Mouse (Mus musculus) kidney, embryonic 16.5 days (tissue): ENCODE data around the gene Arfgef3. TPM values are rescaled to one million over a fixed set of nuclear protein-coding genes. Genes with fewer than 3 reads are reported as not detected.

Experiments
- ATAC-seq: fragments of 200-750 bp; cut with Nextera tagmentation; 2 replicates; pipeline ENCODE4 v1.8.0; 2017; ENCODE audit warnings: moderate TSS enrichment; ENCODE audit not compliant: low FRiP score, low TSS enrichment
- H3K27ac ChIP-seq: fragments of 300-500 bp; sonication (generic); 2 replicates; pipeline ENCODE4 v1.5.1; 2014; ENCODE audit warnings: low read length
- H3K27me3 ChIP-seq: fragments of 300-500 bp; sonication (generic); 2 replicates; pipeline ENCODE4 v1.6.1; 2014; ENCODE audit warnings: low read length, control low read depth, mixed read lengths; ENCODE audit not compliant: insufficient read depth
- H3K36me3 ChIP-seq: fragments of 300-500 bp; sonication (generic); 2 replicates; pipeline ENCODE4 v1.6.1; 2014; ENCODE audit warnings: low read length, control low read depth, mixed read lengths; ENCODE audit not compliant: insufficient read depth
- H3K4me1 ChIP-seq: fragments of 300-500 bp; sonication (generic); 2 replicates; pipeline ENCODE4 v1.6.1; 2014; ENCODE audit warnings: low read length, control low read depth, mixed read lengths; ENCODE audit not compliant: insufficient read depth
- H3K4me2 ChIP-seq: fragments of 300-500 bp; sonication (generic); replicated peaks from 2 replicates; pipeline ENCODE4 v1.6.1; 2014; ENCODE audit warnings: low read depth, low read length
- H3K4me3 ChIP-seq: fragments of 300-500 bp; sonication (generic); 2 replicates; pipeline ENCODE4 v1.5.1; 2014; ENCODE audit warnings: mild to moderate bottlenecking, low read length
- H3K9ac ChIP-seq: fragments of 300-500 bp; sonication (generic); replicated peaks from 2 replicates; pipeline ENCODE4 v1.6.1; 2014; ENCODE audit warnings: low read length
- H3K9me3 ChIP-seq: fragments of 300-500 bp; sonication (generic); 2 replicates; pipeline ENCODE4 v1.6.1; 2016; ENCODE audit warnings: low read length, control low read depth
- WGBS: fragments of 180-500 bp; shearing (Covaris S2); extraction: QIAGEN DNeasy Blood & Tissue Kit; methylation state at CpG from one replicate; pipeline ENCODE4 v1.1.7; 2014; 5-methylcytosine and 5-hydroxymethylcytosine counted together
- polyA plus RNA-seq: library from polyadenylated mRNA; unstranded; fragments of >200 nt; fragmentation: Nextera tagmentation; extraction: Ambion mirVana; gene quantifications from 2 replicates; pipeline ENCODE4 v1.2.1, GENCODE M21; 2015

The Arfgef3 gene
- polyA plus RNA-seq, result 1.6 TPM in 2 replicates

GRCm38 (mm10) chr10:18743286-18744142 is at the start of gene Arfgef3:
Gene Arfgef3, minus strand, starts transcription at chr10:18743949.
- Histone ChIP-seq H3K9ac (peak within 1 kb of the TSS; percentile 60), H3K4me3 (peak within 1 kb of the TSS; percentile 56), H3K27me3 (peaks cover 9% of the 10 kb centered on the region; the same call in 1 of the 2 replicates), H3K36me3 (no peaks in the 10 kb centered on the region), H3K9me3 (no peaks in the 10 kb centered on the region), H3K4me1 (0 out of 2 replicates have a peak, but pooled peaks cover 4% of the 10 kb centered on the region), H3K27ac (no peak within 1 kb of the TSS), H3K4me2 (peak within 1 kb of the TSS; percentile 71)
- WGBS, result 1% methylated on average over 50 of the region's 50 CpGs
- peak; percentile 87 for ATAC-seq

GRCm38 (mm10) chr10:18790063-18790462 is 46.3 kb upstream of the Arfgef3 start:
- no peak overlapping the region for H3K4me2 ChIP-seq
- H3K27me3 ChIP-seq, result no peaks in the 10 kb centered on the region
- no peak for ATAC-seq
- H3K4me3 ChIP-seq, result no peak overlapping the region
- H3K36me3 ChIP-seq, result no peaks in the 10 kb centered on the region
- no peak overlapping the region for H3K9ac ChIP-seq
- WGBS, result 85% methylated on average over 4 of the region's 4 CpGs
- H3K9me3 ChIP-seq, result no peaks in the 10 kb centered on the region
- H3K27ac ChIP-seq, result no peak overlapping the region
- H3K4me1 ChIP-seq, result no peaks in the 10 kb centered on the region

DNA sequence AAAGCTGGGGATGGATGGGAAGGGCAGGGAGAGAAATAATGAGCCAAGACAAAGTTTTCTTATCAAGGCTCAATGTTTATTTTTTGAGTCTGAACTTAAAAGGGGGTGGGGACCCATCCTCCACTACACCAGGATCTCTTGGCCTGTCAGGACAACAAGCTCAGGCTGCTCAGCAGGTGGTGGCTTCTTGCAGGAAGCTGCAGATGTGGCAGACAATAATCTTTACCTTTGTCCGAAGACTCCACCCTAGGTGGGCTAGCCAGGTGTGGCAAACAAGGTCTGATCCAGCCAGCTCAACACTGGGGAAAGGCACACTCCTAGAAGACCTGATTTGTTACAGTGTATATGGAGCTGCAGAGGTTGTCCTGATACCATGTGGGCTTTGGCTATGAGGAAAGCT is 44.9 kb upstream of the Arfgef3 start:
- Histone ChIP-seq H3K27ac (no peak overlapping the region), H3K4me2 (no peak overlapping the region), H3K4me1 (no peaks in the 10 kb centered on the region), H3K27me3 (no peaks in the 10 kb centered on the region), H3K9ac (no peak overlapping the region), H3K9me3 (no peaks in the 10 kb centered on the region), H3K4me3 (no peak overlapping the region), H3K36me3 (no peaks in the 10 kb centered on the region)
- WGBS, result 67% methylated on average over 1 of the region's 1 CpGs
- ATAC-seq, result no peak

GRCm38 (mm10) chr10:18786693-18787092 is 42.9 kb upstream of the Arfgef3 start, which contains the start of gene Gm4922:
Gene Gm4922, minus strand, starts transcription at chr10:18786793.
- Histone ChIP-seq H3K9ac (no peak within 1 kb of the TSS), H3K27me3 (no peaks in the 10 kb centered on the region), H3K4me3 (no peak within 1 kb of the TSS), H3K27ac (no peak within 1 kb of the TSS), H3K36me3 (no peaks in the 10 kb centered on the region), H3K9me3 (no peaks in the 10 kb centered on the region), H3K4me1 (no peaks in the 10 kb centered on the region), H3K4me2 (no peak within 1 kb of the TSS)
- WGBS, result 71% methylated on average over 1 of the region's 1 CpGs
- ATAC-seq, result no peak

DNA sequence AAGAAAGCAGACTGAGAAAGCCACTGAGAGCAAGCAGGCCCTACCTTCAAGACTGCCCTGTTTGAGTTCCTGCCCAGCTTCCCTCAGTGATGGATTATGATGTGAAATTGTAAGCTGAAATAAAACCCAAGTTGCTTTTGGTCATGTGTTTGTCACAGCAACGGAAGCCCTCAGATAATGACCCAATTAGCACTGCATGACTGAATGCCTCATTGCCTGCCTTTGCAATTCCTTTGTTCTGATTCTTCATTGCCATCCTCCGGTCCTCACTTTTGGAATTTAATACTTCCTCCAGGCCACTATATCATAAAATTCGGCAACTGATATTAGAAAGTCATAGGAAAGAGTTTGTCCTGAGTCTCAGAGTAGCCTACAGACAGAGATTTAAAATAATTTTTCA is 33.8 kb upstream of the Arfgef3 start:
- no peak for ATAC-seq
- H3K9me3 ChIP-seq, result no peaks in the 10 kb centered on the region
- H3K36me3 ChIP-seq, result no peaks in the 10 kb centered on the region
- no peak overlapping the region for H3K9ac ChIP-seq
- no peaks in the 10 kb centered on the region for H3K27me3 ChIP-seq
- no peak overlapping the region for H3K27ac ChIP-seq
- no peak overlapping the region for H3K4me2 ChIP-seq
- 32% methylated on average over 3 of the region's 3 CpGs for WGBS
- H3K4me3 ChIP-seq, result no peak overlapping the region
- no peaks in the 10 kb centered on the region for H3K4me1 ChIP-seq

GRCm38 (mm10) chr10:18772537-18773179 is 28.9 kb upstream of the Arfgef3 start:
- H3K27ac ChIP-seq, result no peak overlapping the region
- H3K9me3 ChIP-seq, result no peaks in the 10 kb centered on the region
- no peak overlapping the region for H3K4me3 ChIP-seq
- no peak overlapping the region for H3K4me2 ChIP-seq
- no peak for ATAC-seq
- WGBS, result 74% methylated on average over 4 of the region's 4 CpGs
- H3K36me3 ChIP-seq, result no peaks in the 10 kb centered on the region
- no peak overlapping the region for H3K9ac ChIP-seq
- no peaks in the 10 kb centered on the region for H3K4me1 ChIP-seq
- no peaks in the 10 kb centered on the region for H3K27me3 ChIP-seq

- H3K27me3 ChIP-seq, result no peaks in the 10 kb centered on the region
- H3K4me2 ChIP-seq, result no peak overlapping the region
- 53% methylated on average over 5 of the region's 5 CpGs for WGBS
- H3K9me3 ChIP-seq, result no peaks in the 10 kb centered on the region
- no peaks in the 10 kb centered on the region for H3K4me1 ChIP-seq
- H3K36me3 ChIP-seq, result no peaks in the 10 kb centered on the region
- no peak overlapping the region for H3K4me3 ChIP-seq
- H3K27ac ChIP-seq, result no peak overlapping the region
- ATAC-seq, result no peak
- H3K9ac ChIP-seq, result no peak overlapping the region
Measured at GRCm38 (mm10) chr10:18769909-18770308, 26.2 kb upstream of the Arfgef3 start.

DNA sequence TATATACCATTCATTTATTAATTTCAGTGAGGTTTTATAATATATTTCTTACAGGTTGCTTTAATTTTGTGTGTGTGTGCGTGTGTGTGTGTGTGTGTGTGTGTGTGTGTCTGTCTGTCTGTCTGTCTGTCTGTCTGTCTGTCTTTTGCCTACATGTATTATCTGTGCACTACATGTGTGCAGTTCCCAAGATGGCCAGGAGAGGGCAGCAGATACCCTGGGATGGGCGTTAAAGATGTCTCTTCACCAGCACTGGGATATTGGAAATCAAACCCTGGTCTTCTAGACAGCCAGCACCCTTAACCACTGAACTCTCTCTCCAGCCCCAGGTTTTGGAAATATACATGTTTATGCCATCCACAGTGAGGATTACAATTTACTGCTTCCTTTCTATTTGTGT is 16.5 kb upstream of the Arfgef3 start:
- no peaks in the 10 kb centered on the region for H3K36me3 ChIP-seq
- H3K27ac ChIP-seq, result no peak overlapping the region
- H3K4me3 ChIP-seq, result no peak overlapping the region
- H3K27me3 ChIP-seq, result no peaks in the 10 kb centered on the region
- no peak overlapping the region for H3K4me2 ChIP-seq
- H3K4me1 ChIP-seq, result no peaks in the 10 kb centered on the region
- no peaks in the 10 kb centered on the region for H3K9me3 ChIP-seq
- WGBS, result 48% methylated on average over 2 of the region's 2 CpGs
- no peak overlapping the region for H3K9ac ChIP-seq
- no peak for ATAC-seq

DNA sequence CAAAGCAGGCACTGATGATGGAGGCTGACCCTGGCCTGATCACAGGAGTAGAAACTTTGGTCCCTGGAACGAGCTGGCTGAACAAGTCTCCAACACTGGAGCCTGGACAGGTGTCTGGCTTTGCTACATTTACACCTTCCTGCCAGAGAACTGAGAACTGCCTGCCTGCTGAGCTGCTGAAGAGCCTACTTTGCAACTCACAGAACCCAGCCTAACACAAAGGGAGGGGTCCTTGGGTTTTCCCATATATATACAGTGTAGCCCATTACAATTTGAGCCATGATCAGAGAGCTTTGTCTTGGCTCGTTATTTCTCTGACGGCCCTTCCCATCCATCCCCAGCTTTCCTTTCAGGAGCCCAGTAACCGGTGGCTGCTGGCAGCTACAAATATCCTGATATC is 6.3 kb upstream of the Arfgef3 start:
- 80% methylated on average over 4 of the region's 4 CpGs for WGBS

GRCm38 (mm10) chr10:18742086-18742485 is 1.7 kb downstream of the Arfgef3 start:
- no peak overlapping the region for H3K4me3 ChIP-seq
- WGBS, result 35% methylated on average over 6 of the region's 6 CpGs
- no peaks in the 10 kb centered on the region for H3K36me3 ChIP-seq
- no peaks in the 10 kb centered on the region for H3K9me3 ChIP-seq
- peak overlapping the region; percentile 71; the same call in 1 of the 2 replicates for H3K4me2 ChIP-seq
- H3K27ac ChIP-seq, result no peak overlapping the region
- H3K9ac ChIP-seq, result no peak overlapping the region
- H3K27me3 ChIP-seq, result peaks cover 9% of the 10 kb centered on the region; the same call in 1 of the 2 replicates
- 0 out of 2 replicates have a peak, but pooled peaks cover 4% of the 10 kb centered on the region for H3K4me1 ChIP-seq
- ATAC-seq, result no peak

More for the DNA sequence above, 6.3 kb upstream of the Arfgef3 start:
- no peak for ATAC-seq
- Histone ChIP-seq H3K27me3 (peaks cover 3% of the 10 kb centered on the region; the same call in 1 of the 2 replicates), H3K4me1 (no peaks in the 10 kb centered on the region), H3K9me3 (no peaks in the 10 kb centered on the region), H3K9ac (no peak overlapping the region), H3K36me3 (no peaks in the 10 kb centered on the region), H3K27ac (no peak overlapping the region), H3K4me3 (no peak overlapping the region), H3K4me2 (no peak overlapping the region)
